Mouse (Mus musculus) ES-E14 (cell line): Measurements from ENCODE around the gene Gsg1. TPM values are rescaled to one million over a fixed set of nuclear protein-coding genes. Genes with fewer than 3 reads are reported as not detected.

Experiments used
- DNase-seq: peaks from one replicate; pipeline ENCODE4 v3.0.0-alpha.2; 2013; ENCODE audit warnings: low read depth, low spot score
- H3K27ac ChIP-seq: 2 replicates; pipeline ENCODE4 v1.5.1; 2012; ENCODE audit warnings: low read depth, mild to moderate bottlenecking, low read length, moderate library complexity, mixed read lengths; ENCODE audit not compliant: poor library complexity, insufficient read depth, severe bottlenecking
- H3K36me3 ChIP-seq: 2 replicates; pipeline ENCODE4 v1.6.1; 2012; ENCODE audit warnings: mild to moderate bottlenecking, low read length, moderate library complexity, mixed read lengths; ENCODE audit not compliant: control insufficient read depth, poor library complexity, insufficient read depth, severe bottlenecking
- H3K4me1 ChIP-seq, 2 experiments: fragments of 150-350 bp in 1 of 2; sonication (generic) in 1 of 2; 2 replicates each; pipeline ENCODE4 v1.6.1; 2012; ENCODE audit warnings: low read length in 2 of 2, mild to moderate bottlenecking in 1 of 2, mixed read lengths in 1 of 2; ENCODE audit not compliant: control insufficient read depth in 2 of 2, insufficient read depth in 2 of 2, poor library complexity in 1 of 2
- H3K4me3 ChIP-seq, 2 experiments: fragments of 150-350 bp in 1 of 2; sonication (generic) in 1 of 2; 2 replicates each; pipeline ENCODE4 v1.5.1; 2012; ENCODE audit warnings: low read length in 2 of 2, low read depth in 1 of 2, mild to moderate bottlenecking in 1 of 2, mixed read lengths in 1 of 2; ENCODE audit not compliant: insufficient read depth in 1 of 2, poor library complexity in 1 of 2, severe bottlenecking in 1 of 2
- H3K9ac ChIP-seq: 2 replicates; pipeline ENCODE4 v1.6.1; 2012; ENCODE audit warnings: low read depth, mild to moderate bottlenecking, low read length, mixed read lengths; ENCODE audit not compliant: poor library complexity, insufficient read depth, severe bottlenecking
- H3K9me3 ChIP-seq: fragments of 150-350 bp; sonication (generic); 2 replicates; pipeline ENCODE4 v1.6.1; 2012; ENCODE audit warnings: low read depth, mild to moderate bottlenecking, low read length; ENCODE audit not compliant: control insufficient read depth, insufficient read depth
- CHD2 ChIP-seq: IDR thresholded peaks from 2 replicates; pipeline ENCODE4 v1.6.1; 2014; ENCODE audit warnings: mild to moderate bottlenecking, low read depth, low read length, inconsistent platforms
- HCFC1 ChIP-seq: IDR thresholded peaks from 2 replicates; pipeline ENCODE4 v1.6.1; 2012; ENCODE audit warnings: low read length, inconsistent platforms, borderline replicate concordance; ENCODE audit not compliant: insufficient read depth
- MAFK ChIP-seq: IDR thresholded peaks from 2 replicates; pipeline ENCODE4 v1.6.1; 2014; ENCODE audit warnings: mild to moderate bottlenecking, low read depth, low read length, inconsistent platforms; ENCODE audit not compliant: insufficient read depth
- ZC3H11A ChIP-seq: IDR thresholded peaks from 2 replicates; pipeline ENCODE4 v1.6.1; 2012; ENCODE audit warnings: low read depth, mild to moderate bottlenecking, inconsistent platforms, low read length, borderline replicate concordance
- ZNF384 ChIP-seq: IDR thresholded peaks from 2 replicates; pipeline ENCODE4 v1.6.1; 2012; ENCODE audit warnings: low read depth, low read length, inconsistent platforms
- in situ Hi-C, 2 experiments: fragments of 600-800 bp; cut with MboI; formaldehyde crosslinking; loops; one replicate each; pipeline ENCODE4 v1.15.1; 2025; ENCODE audit warnings: low sequenced_read_pairs in 2 of 2, inconsistent platforms in 1 of 2; ENCODE audit not compliant: unreplicated experiment in 2 of 2
- total RNA-seq: library from RNA; depleted of rRNA; stranded (reverse); fragments of 300-350 nt; gene quantifications from 2 replicates; pipeline ENCODE4 v1.2.3, GENCODE M21; 2012

Gsg1 gene
- total RNA-seq, 1 experiment = 0.98 TPM

DNA sequence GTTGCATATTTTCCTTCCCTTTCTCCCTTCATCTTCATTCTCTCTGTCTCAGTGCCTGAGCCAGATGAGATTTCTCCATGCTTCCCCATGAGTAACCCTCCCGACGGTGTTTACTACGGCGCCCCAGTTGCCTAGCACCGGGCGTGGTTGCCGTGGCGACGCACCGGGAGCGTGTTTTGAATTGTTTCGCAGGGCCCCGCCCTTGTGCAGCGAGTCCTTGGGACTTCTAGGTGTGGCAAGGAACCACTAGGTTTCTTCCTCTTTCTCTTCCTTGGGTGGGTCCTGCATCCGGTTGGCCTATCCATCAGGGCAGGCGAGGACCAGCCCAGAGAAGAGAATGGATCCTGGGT lies 1.4 kb downstream of the Gsg1 start:
- Histone ChIP-seq H3K4me1 (peaks cover 5 to 14% of the 10 kb centered on the region in 2 experiments; a peak in 2 of 4 replicates), H3K36me3 (no peaks in the 10 kb centered on the region), H3K4me3 (no peak overlapping the region), H3K9ac (no peak overlapping the region), H3K9me3 (no peaks in the 10 kb centered on the region), H3K27ac (no peak overlapping the region)
- TF ChIP-seq ZC3H11A = no peak
- no peak for TF ChIP-seq HCFC1
- no peak for TF ChIP-seq CHD2
- TF ChIP-seq MAFK = no peak
- no peak for TF ChIP-seq ZNF384
- peak; percentile 81 for DNase-seq
- in situ Hi-C loops = no loop called here

DNA sequence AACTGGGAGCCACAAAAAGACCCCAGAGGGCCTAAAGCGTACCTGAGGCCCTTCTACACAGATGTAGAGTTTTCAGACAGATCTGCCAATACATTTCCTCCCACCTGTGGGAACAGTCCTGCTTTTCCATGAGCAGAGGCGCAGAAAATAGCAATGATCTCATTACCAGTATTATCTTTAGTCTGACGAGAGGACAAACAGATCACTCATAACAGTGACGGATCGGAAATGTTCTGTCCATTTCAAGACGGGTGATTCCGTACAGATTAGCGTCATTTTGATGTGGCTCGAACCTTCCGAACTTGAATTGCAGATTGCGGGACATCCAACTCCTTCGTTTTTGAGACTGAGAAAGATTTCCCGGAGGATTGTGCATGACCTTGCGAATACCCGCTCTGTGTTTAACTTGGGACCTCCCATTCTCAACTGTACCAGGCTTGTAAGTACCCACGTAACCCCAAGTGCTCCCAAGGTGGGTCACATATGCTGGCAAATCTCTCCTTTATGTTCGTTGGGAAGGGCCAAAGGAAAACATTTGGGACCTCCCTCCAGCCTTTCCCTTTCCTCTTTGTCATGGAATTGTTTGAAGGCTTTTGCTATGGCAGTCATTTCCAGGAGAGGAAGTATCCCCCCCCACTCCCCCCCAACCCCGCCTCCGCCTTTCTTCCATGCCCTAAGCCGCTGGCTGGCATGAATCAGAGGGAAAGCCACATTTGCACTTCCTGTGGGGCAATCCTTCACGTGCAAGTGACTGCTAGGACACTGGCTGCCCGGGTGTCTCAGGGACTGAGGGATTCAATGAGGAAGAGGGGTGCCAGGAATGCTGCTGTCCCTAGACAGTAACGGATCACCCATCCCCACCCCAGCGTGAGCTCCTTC lies 2.1 kb downstream of the Gsg1 start:
- Histone ChIP-seq H3K9me3 (no peaks in the 10 kb centered on the region), H3K4me3 (peak overlapping the region in 1 of 2 experiments; percentile 15; a peak in 1 of 4 replicates), H3K9ac (no peak overlapping the region), H3K27ac (no peak overlapping the region), H3K36me3 (no peaks in the 10 kb centered on the region), H3K4me1 (peaks cover 5 to 14% of the 10 kb centered on the region in 2 experiments; a peak in 2 of 4 replicates)
- DNase-seq = no peak
- no peak for TF ChIP-seq ZC3H11A
- in situ Hi-C loops = no loop called here

DNA sequence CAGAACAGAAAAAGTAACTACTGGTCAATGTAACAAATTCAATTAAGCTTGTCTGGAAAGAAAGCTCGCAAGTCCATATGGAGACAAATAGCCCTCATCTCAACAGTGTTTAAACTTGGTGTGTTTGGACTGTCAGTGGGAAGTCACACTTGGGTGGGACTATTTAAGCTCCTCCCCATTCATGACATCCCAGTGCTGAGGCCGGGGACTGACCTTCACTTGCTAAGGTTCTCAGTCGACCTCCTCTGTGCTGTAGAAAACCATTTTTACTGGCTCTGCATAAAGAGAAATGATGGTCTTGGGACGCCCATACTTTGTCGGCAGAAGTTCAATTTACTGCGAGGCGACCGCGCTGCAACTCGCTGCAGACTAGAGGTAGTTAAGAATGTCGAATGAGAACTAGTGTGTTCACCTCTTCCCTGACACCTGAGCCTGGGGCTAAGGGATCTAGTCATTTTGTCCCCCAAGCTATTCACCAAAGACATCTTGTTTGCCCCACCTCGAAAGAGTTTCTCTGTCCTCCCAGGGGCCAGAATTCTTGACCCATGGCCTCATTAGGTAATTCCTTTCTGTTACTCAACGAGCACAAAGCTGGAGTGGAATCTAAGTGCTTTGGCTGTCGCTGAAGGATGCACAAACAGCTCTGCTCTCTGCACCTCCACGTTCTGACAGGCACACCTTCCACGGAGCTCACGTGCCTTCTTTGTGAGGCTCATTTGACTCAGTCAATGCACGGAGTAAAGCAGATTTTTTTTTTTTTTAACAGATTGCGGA lies 3.0 kb downstream of the Gsg1 start:
- H3K27ac ChIP-seq = no peak overlapping the region
- H3K4me1 ChIP-seq = peaks cover 5 to 14% of the 10 kb centered on the region in 2 experiments; a peak in 2 of 4 replicates
- H3K9me3 ChIP-seq = no peaks in the 10 kb centered on the region
- H3K4me3 ChIP-seq = no peak overlapping the region
- in situ Hi-C loops = no loop called here
- H3K36me3 ChIP-seq = no peaks in the 10 kb centered on the region
- no peak overlapping the region for H3K9ac ChIP-seq
- no peak for DNase-seq
- TF ChIP-seq ZNF384 (no peak), MAFK (no peak), HCFC1 (no peak), ZC3H11A (no peak), CHD2 (no peak)

DNA sequence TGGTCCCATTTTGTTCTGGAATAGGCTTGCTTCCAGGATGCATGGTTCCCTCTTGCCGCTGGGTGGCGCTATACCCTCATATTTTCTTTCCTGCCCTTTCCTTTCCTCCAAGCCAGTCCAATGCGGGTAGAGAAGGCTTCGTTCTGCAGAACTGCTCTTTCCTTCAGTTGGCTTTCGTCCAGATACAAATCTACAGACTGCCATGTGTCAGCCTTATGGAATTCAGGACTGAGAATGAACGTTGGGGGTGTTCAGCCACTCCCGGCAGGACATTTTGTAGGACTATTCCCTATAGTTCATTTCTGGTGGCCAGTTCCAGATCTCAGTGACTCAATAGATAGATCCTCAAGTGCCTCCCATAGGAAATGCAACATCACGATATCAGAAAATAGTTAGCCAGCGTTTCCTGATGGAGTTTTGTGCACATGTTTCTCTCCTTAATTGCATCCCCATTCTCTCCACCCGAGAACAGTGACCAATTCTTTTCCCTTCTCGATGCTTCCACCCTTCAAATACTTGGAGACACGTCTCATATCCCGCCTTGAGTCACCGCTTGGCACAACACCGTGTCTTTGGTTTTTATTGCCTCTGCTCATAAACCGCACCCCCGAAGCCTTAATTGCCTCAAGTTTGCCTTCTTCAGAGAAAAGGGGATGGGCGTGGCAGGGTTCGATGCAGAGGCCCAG lies 4.2 kb downstream of the Gsg1 start:
- Histone ChIP-seq H3K9ac (no peak overlapping the region), H3K27ac (no peak overlapping the region), H3K4me1 (peaks cover 5 to 14% of the 10 kb centered on the region in 2 experiments; a peak in 2 of 4 replicates), H3K4me3 (no peak overlapping the region), H3K36me3 (no peaks in the 10 kb centered on the region), H3K9me3 (no peaks in the 10 kb centered on the region)
- in situ Hi-C loops = loop anchor here (5.0 kb wide), 1 partner anchor 127 kb away; no protein-coding TSS in a partner anchor
- TF ChIP-seq ZNF384 (no peak), HCFC1 (no peak), ZC3H11A (peak; percentile 96), CHD2 (no peak), MAFK (no peak)
- peak; percentile 59 for DNase-seq
